Mouse (Mus musculus): ENCODE measurements at regions not wholly inside any gene's neighbourhood (a gene's known extent, or its start where the extent isn't known, plus 50 kb on each side); places are given as distances from the start of the nearest gene placed in this dataset.

DNA sequence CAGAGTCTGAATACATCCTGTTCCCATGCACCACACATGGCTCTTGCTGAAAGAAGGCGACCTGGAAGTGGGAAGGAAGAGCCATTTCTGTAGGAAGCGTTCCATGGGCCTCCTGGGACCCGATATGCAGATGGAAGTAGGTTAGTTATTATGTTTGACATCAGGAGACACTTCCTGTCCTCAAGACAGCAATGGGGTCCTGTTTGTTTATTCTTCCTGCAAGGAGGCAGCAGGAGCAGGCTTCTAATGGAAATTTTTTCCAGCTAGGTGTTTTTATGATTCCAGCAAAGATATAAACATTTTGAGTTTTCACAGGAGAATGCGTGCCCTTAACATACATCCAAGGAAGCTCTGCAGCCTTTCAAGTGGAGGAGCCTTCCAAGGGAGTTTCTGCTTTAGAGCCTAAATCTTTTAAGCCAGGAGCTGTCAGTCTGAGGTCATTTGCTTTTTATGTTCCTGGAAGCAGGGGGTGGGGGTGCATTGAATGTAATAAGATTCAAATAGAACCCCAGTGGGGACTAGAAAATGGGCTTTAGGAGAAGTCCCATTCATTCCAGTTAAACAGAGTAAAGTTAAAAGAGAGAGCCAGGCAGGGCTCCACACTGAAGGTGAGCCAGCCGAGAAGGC, 146.9 kb downstream of the Kcnj2 start:
- no peak for TF ChIP-seq CTCF (IDR thresholded peaks at IDR 0.05; ENCODE audit: low read depth)
- TF ChIP-seq EP300 (IDR thresholded peaks at IDR 0.05; ENCODE audit: low read depth) = no peak
